Mouse (Mus musculus) lung, embryonic 16.5 days (tissue): Measurements from ENCODE around the gene Klhl26. TPM values are rescaled to one million over a fixed set of nuclear protein-coding genes. Genes with fewer than 3 reads are reported as not detected.
"Not testable (repeated sequence)": the region's sequence is repeated elsewhere in the genome, so short reads cannot be mapped to it uniquely, and the experiment has no call there.

Source experiments
- ATAC-seq: fragments of 200-750 bp; cut with Nextera tagmentation; 2 replicates; pipeline ENCODE4 v1.8.0; 2017; ENCODE audit warnings: low read depth, mild to moderate bottlenecking, moderate library complexity
- H3K27ac ChIP-seq: fragments of 300-500 bp; sonication (generic); 2 replicates; pipeline ENCODE4 v1.5.1; 2014; ENCODE audit warnings: mild to moderate bottlenecking, control low read depth, low read length
- H3K27me3 ChIP-seq: fragments of 300-500 bp; sonication (generic); 2 replicates; pipeline ENCODE4 v1.6.1; 2014; ENCODE audit warnings: low read depth, low read length, mixed read lengths; ENCODE audit not compliant: control insufficient read depth, insufficient read depth
- H3K36me3 ChIP-seq: fragments of 300-500 bp; sonication (generic); 2 replicates; pipeline ENCODE4 v1.6.1; 2014; ENCODE audit warnings: low read length; ENCODE audit not compliant: control insufficient read depth, insufficient read depth
- H3K4me1 ChIP-seq: fragments of 300-500 bp; sonication (generic); replicated peaks from 2 replicates; pipeline ENCODE4 v1.6.1; 2014; ENCODE audit warnings: low read length, mixed read lengths; ENCODE audit not compliant: control insufficient read depth, insufficient read depth
- H3K4me2 ChIP-seq: fragments of 300-500 bp; sonication (generic); 2 replicates; pipeline ENCODE4 v1.6.1; 2014; ENCODE audit warnings: low read depth, low read length, control low read depth
- H3K4me3 ChIP-seq: fragments of 300-500 bp; sonication (generic); 2 replicates; pipeline ENCODE4 v1.5.1; 2014; ENCODE audit warnings: mild to moderate bottlenecking, low read length, control low read depth
- H3K9ac ChIP-seq: fragments of 300-500 bp; sonication (generic); 2 replicates; pipeline ENCODE4 v1.6.1; 2014; ENCODE audit warnings: low read length, control low read depth
- H3K9me3 ChIP-seq: fragments of 300-500 bp; sonication (generic); 2 replicates; pipeline ENCODE4 v1.6.1; 2016; ENCODE audit warnings: low read length; ENCODE audit not compliant: control insufficient read depth
- WGBS: fragments of 180-500 bp; shearing (Covaris S2); extraction: QIAGEN DNeasy Blood & Tissue Kit; methylation state at CpG from one replicate; pipeline ENCODE4 v1.1.7; 2014; 5-methylcytosine and 5-hydroxymethylcytosine counted together
- polyA plus RNA-seq: library from polyadenylated mRNA; unstranded; fragments of >200 nt; fragmentation: Nextera tagmentation; extraction: Ambion mirVana; gene quantifications from 2 replicates; pipeline ENCODE4 v1.2.1, GENCODE M21; 2015

Gene Klhl26
- polyA plus RNA-seq, 1 experiment from 2014 or later: 28.8 TPM

DNA sequence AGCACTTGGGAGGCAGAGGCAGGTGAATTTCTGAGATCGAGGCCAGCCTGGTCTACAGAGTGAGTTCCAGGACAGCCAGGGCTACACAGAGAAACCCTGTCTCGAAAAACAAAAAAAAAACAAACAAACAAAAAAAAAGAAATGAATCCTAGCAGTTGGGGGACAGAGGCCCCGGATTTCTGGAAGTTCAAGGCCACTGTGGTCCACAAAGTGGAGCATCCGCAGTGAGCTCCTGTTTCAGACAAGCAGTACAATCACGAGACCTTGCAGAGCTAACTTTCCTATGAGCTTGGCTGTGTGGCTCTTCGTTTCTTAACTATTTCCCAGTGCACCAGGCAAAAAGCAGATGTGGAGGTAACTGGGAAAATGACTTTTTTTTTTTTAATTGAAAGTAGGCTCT lies 34.4 kb upstream of the Klhl26 start:
- H3K36me3 ChIP-seq: peaks cover 15% of the 10 kb centered on the region
- H3K4me1 ChIP-seq: peaks cover 24% of the 10 kb centered on the region
- H3K4me3 ChIP-seq: peak overlapping the region; percentile 96
- H3K27ac ChIP-seq: peak overlapping the region; percentile 20; the same call in 1 of the 2 replicates
- 73% methylated on average over 6 of the region's 6 CpGs for WGBS
- H3K27me3 ChIP-seq, ATAC-seq, H3K9me3 ChIP-seq: not testable (repeated sequence)
- H3K9ac ChIP-seq: peak overlapping the region; percentile 97
- peak overlapping the region; percentile 97 for H3K4me2 ChIP-seq

DNA sequence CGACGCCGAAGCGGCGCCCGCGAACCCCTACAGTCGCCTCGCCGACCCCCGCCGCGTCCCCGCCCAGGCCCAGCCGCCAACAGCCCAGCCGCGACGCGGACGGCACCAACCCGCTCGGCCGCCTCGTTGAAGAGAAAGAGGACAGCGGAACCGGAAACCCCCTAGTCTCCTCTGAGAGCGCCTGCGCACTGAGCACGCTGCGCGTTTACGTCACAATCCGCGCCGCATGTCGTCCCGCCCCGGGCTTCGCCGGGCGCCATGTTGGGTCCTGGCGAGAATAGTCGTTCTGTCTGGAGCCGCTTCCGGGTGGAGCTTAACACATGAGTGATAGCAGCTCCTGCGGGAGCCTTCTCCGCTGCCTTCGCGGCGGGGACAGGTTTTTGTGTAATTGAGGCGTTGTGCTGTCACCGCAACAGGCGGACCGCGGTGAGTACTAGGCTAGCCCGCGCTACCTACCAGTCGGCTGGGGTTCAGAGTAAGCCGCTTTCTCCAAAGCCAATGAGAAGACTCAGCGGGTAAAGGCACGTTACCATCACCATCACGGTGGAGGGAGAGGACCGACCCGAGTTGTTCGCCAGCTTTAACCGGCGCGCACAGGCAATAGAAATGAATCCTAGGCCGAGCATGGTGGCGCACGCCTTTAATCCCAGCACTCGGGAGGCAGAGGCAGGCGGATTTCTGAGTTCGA lies 33.6 kb upstream of the Klhl26 start, which contains the start of gene Uba52:
Gene Uba52 (minus strand): TSS at position 574 of the 688 bp plus-strand sequence.
- Histone ChIP-seq H3K4me1 (peaks cover 31% of the 10 kb centered on the region), H3K27me3 (no peaks in the 10 kb centered on the region), H3K36me3 (peaks cover 15% of the 10 kb centered on the region), H3K9ac (peak within 1 kb of the TSS; percentile 97), H3K4me2 (peak within 1 kb of the TSS; percentile 97), H3K9me3 (no peaks in the 10 kb centered on the region), H3K4me3 (peak within 1 kb of the TSS; percentile 96), H3K27ac (peak within 1 kb of the TSS; percentile 94)
- ATAC-seq: peak; percentile 86
- WGBS: 1% methylated on average over 72 of the region's 74 CpGs

DNA sequence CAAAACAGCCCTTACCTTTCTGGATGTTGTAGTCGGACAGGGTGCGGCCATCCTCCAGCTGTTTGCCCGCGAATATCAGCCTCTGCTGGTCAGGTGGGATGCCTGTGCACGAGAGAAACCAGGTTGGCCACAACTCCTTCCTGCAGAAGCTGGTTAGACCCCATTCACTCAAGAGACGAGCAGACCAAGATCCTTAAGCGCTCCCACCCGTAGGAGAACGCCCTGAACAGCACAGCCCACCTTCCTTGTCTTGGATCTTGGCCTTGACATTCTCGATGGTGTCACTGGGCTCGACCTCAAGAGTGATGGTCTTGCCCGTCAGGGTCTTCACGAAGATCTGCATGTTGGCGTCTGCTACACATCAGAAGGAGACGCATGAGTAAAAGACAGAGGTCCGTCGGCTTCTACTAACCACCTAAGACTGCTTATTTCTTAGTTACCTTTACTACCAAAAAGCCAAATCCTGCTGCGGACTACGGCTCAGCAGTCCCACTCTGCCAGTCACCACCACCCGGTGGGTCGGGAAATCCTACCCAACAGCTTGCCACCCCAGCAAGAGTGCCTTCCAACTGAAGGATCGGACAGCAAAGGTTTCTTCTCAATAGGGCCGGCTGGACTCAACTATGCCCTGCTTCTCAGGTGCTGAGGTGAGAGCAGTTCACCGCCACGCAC lies 32.6 kb upstream of the Klhl26 start:
- Histone ChIP-seq H3K36me3 (peaks cover 19% of the 10 kb centered on the region), H3K27me3 (no peaks in the 10 kb centered on the region), H3K9ac (peak overlapping the region; percentile 97), H3K4me1 (peaks cover 40% of the 10 kb centered on the region), H3K4me3 (peak overlapping the region; percentile 96), H3K4me2 (peak overlapping the region; percentile 97), H3K9me3 (no peaks in the 10 kb centered on the region), H3K27ac (peak overlapping the region; percentile 94)
- no peak for ATAC-seq
- WGBS: 5% methylated on average over 25 of the region's 25 CpGs

DNA sequence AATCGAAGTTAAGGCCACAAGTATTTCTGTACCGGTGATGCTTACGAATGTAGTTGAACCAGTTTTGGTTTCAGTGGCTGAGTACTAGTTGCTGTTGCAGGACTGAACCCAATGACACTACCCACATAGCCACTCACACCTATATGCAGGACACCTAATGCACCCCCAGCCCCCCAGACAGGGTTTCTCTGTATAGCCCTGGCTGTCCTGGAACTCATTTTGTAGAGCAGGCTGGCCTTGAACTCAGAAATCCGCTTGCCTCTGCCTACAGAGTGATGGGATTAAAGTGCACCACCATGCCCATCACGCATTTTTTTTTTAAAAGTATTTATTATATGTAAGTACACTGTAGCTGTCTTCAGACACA lies 30.2 kb upstream of the Klhl26 start:
- Histone ChIP-seq H3K27me3 (peaks cover 6% of the 10 kb centered on the region; the same call in 1 of the 2 replicates), H3K9me3 (no peaks in the 10 kb centered on the region), H3K4me2 (peak overlapping the region; percentile 88), H3K27ac (no peak overlapping the region), H3K4me3 (peak overlapping the region; percentile 78), H3K36me3 (peaks cover 18% of the 10 kb centered on the region), H3K9ac (no peak overlapping the region), H3K4me1 (peaks cover 47% of the 10 kb centered on the region)
- WGBS: 52% methylated on average over 5 of the region's 5 CpGs
- ATAC-seq: no peak

DNA sequence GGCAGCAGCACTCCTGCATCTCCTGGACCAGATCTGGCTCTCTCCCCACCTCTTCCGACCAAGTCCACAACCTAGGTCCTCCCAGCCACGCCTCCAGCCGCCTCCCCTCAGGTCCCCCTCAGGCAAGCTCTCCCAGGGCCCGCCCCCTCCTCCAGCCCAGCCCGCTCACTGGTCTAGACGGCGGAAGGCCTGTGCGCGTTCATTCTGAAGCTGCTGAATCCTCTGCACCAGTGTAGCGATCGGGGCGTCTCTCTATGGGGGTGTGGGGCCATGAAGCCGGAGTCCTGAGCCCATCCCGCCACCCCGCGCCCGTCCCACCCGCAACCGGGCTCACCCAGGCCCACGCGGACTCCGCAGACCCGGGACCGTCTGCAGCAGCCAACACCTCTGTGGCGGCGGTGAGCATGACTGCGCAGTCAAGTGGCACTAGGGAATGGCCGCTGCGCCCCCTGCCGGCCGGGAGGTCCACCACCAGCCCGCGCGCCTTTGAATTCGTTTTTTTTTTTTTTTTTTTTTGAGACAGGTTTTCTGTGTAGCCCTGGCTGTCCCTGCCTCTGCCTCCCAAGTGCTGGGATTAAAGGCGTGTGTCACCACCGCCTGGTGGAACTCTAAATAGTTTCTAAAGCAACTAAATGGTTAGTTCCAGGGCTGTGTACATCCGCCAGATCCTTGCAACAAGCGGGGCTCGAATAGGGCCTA lies 29.7 kb upstream of the Klhl26 start, which contains the start of gene Rex1bd:
Gene Rex1bd (minus strand): TSS at position 425 of the 699 bp plus-strand sequence.
- H3K27me3 ChIP-seq: peaks cover 11% of the 10 kb centered on the region; the same call in 1 of the 2 replicates
- H3K4me3 ChIP-seq: peak within 1 kb of the TSS; percentile 78
- WGBS: 2% methylated on average over 35 of the region's 40 CpGs
- ATAC-seq: peak; percentile 88
- peak within 1 kb of the TSS; percentile 96 for H3K9ac ChIP-seq
- peaks cover 18% of the 10 kb centered on the region for H3K36me3 ChIP-seq
- H3K4me2 ChIP-seq: peak within 1 kb of the TSS; percentile 88
- peak within 1 kb of the TSS; percentile 88 for H3K27ac ChIP-seq
- no peaks in the 10 kb centered on the region for H3K9me3 ChIP-seq
- H3K4me1 ChIP-seq: peaks cover 45% of the 10 kb centered on the region

DNA sequence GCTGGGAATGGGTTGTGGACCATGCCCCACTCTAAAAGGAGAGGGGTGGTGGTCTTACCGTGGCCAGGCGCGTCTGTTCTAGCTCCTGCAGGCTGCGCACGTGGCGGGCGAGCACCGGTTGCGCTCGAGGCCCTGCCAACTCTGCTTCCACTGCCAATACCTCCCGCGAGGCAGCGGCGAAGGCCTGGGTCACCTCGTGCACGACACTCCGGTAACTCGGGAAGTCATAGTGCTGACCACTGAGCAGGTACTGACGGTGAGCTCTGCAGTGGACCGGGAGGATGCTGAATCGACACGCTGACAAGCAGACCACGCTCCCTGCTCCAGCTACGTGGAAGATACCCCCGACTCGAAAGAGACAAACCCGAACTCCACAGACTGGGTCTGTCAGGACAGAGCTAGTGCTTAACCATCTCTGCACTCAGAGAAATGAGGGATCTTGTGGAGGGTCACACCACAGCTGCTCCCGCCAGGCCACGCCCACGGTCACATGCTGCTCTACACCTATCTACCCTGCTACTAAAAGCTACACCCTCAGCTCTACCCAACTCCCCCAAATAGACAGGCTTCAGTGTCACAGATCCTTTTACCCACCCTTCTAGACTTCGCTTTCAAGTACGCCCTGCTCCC lies 29.0 kb upstream of the Klhl26 start:
- peak overlapping the region; percentile 78 for H3K4me3 ChIP-seq
- peaks cover 17% of the 10 kb centered on the region for H3K27me3 ChIP-seq
- peaks cover 18% of the 10 kb centered on the region for H3K36me3 ChIP-seq
- WGBS: 29% methylated on average over 32 of the region's 32 CpGs
- no peak for ATAC-seq
- peak overlapping the region; percentile 96 for H3K9ac ChIP-seq
- H3K9me3 ChIP-seq: no peaks in the 10 kb centered on the region
- H3K4me1 ChIP-seq: peaks cover 46% of the 10 kb centered on the region
- 0 out of 2 replicates have a peak overlapping the region, but pooled peaks have one; percentile 41 for H3K27ac ChIP-seq
- H3K4me2 ChIP-seq: peak overlapping the region; percentile 88

DNA sequence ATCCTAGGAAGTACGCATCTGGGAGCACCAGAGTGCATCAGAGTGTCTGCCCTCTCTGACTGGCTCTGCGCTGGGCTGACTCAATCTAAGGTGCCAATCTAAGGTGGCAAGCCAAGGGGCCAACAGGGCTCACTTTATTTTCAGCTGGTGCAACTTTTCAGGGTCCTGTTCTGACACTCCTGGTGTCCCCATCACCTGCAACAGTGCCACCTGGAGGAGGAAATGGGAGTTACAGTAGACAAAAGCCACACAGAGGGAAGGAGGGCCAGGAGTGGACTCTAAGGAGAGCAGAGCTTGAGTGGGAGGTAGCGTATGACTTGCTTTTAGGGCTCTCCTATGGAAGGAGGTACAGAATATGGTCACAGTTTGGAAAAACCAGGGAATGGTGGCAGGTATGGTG lies 28.1 kb upstream of the Klhl26 start:
- peaks cover 46% of the 10 kb centered on the region for H3K4me1 ChIP-seq
- no peak overlapping the region; the same call in 1 of the 2 replicates for H3K4me3 ChIP-seq
- H3K27ac ChIP-seq: no peak overlapping the region; the same call in 1 of the 2 replicates
- H3K4me2 ChIP-seq: no peak overlapping the region
- no peaks in the 10 kb centered on the region for H3K9me3 ChIP-seq
- H3K9ac ChIP-seq: no peak overlapping the region
- H3K27me3 ChIP-seq: peaks cover 24% of the 10 kb centered on the region
- no peak for ATAC-seq
- 76% methylated on average over 3 of the region's 3 CpGs for WGBS
- peaks cover 18% of the 10 kb centered on the region for H3K36me3 ChIP-seq

DNA sequence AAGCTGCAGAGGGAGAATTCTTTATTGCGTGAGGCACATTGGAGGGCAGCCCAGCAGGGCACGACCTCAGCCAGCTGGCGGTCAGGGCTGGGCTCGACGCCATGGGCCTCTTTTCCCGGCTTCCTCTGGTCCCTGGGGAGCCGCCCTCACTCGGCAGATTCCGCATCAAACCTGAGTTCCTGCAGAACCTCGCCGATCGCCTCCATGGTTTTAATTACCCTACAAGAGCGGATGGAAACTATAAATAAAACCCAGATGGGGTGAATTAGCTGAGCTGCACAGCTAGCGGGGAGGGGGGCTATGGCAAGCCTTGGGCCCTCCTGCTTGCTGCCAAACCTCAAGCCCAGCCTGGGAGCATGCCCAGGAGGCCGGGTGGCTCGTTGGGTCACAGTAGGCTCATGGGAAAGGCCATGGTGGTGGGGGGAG lies 27.5 kb upstream of the Klhl26 start:
- Histone ChIP-seq H3K4me2 (no peak overlapping the region), H3K36me3 (peaks cover 18% of the 10 kb centered on the region), H3K27me3 (peaks cover 28% of the 10 kb centered on the region), H3K9me3 (no peaks in the 10 kb centered on the region), H3K27ac (peak overlapping the region; percentile 8; the same call in 1 of the 2 replicates), H3K9ac (no peak overlapping the region), H3K4me1 (peaks cover 44% of the 10 kb centered on the region), H3K4me3 (no peak overlapping the region; the same call in 1 of the 2 replicates)
- no peak for ATAC-seq
- 49% methylated on average over 16 of the region's 16 CpGs for WGBS
